Mouse (Mus musculus): ENCODE data around the gene Vps37c.

DNA sequence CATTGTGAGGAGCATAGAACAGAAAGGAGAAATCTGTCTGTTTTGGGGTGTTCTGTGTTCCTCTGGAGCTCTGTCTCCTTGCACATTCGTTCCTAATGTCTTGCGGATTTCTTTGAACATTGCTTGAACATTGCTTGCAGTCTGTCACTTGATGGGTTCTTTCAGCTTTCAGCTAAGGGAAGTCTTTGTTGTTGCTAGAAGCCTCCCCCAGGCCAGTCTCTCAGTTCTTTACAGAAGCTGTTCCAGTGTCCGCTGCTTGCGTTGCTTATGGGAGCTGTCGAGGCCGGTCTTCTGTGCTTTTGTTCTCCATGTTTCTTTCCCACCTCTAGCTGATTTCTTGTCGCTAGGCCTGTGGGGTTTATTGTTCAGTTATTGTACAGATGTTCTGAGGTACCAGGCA lies 7.3 kb downstream of the Vps37c start:
- TF ChIP-seq GATA1 (IDR thresholded peaks at IDR 0.05; ENCODE audit: low read length) (no peak), TAL1 (IDR thresholded peaks at IDR 0.05; ENCODE audit: low read length) (no peak)

Measured in erythroblast, embryonic 14.5 days (primary cell).